Mouse (Mus musculus) erythroblast, embryonic 14.5 days (primary cell): ENCODE measurements around the gene Gpr55.

Experiments
- GATA1 ChIP-seq: IDR thresholded peaks from 2 replicates; pipeline ENCODE4 v1.6.1; 2012; ENCODE audit warnings: low read length, inconsistent platforms, mixed read lengths
- TAL1 ChIP-seq: IDR thresholded peaks from 3 replicates; pipeline ENCODE4 v1.6.1; 2012; ENCODE audit warnings: low read length, inconsistent platforms, mixed read lengths

DNA sequence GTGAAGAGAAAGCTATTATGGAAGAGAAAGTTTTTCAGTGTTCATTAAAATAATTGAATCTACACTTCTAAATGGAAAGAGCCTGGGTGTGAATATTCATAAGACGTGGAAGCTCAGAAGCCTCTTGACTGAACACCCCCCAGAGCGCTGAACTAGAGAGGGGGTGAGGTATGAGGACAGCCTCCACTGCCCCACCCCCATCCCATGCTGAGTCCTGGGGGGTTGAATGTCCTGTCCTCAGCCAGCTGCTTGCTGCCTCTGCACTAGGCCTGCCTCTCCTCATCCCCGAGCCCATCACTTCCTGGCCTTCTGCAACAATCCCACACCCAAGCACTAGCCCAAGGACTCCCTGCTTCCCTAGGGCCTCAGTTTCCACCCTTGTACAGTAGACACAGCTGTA lies 5.0 kb upstream of the Gpr55 start:
- TF ChIP-seq TAL1: no peak
- no peak for TF ChIP-seq GATA1
